Mouse (Mus musculus): ENCODE data around the gene Rps16. TPM values are rescaled to one million over a fixed set of nuclear protein-coding genes. Genes with fewer than 3 reads are reported as not detected.

Gene Rps16
- polyA plus RNA-seq, 1 experiment from 2014 or later, result 995 TPM

- peak overlapping the region; percentile 89 for H3K9ac ChIP-seq
- WGBS, result 13% methylated on average over 32 of the region's 32 CpGs
- no peaks in the 10 kb centered on the region for H3K9me3 ChIP-seq (replicated peaks)
- peak overlapping the region; percentile 100 for H3K27ac ChIP-seq
- no peaks in the 10 kb centered on the region for H3K27me3 ChIP-seq
- H3K4me2 ChIP-seq, result peak overlapping the region; percentile 88
- no peak for ATAC-seq (replicated peaks; ENCODE audit: low FRiP score)
- H3K4me1 ChIP-seq, result peaks cover 91% of the 10 kb centered on the region
- peak overlapping the region; percentile 75 for H3K4me3 ChIP-seq (replicated peaks)
- H3K36me3 ChIP-seq, result 0 out of 2 replicates have a peak, but pooled peaks cover 3% of the 10 kb centered on the region
These were observed 27.7 kb downstream of the Rps16 start for GRCm38 (mm10) chr7:28378066-28378690.

DNA sequence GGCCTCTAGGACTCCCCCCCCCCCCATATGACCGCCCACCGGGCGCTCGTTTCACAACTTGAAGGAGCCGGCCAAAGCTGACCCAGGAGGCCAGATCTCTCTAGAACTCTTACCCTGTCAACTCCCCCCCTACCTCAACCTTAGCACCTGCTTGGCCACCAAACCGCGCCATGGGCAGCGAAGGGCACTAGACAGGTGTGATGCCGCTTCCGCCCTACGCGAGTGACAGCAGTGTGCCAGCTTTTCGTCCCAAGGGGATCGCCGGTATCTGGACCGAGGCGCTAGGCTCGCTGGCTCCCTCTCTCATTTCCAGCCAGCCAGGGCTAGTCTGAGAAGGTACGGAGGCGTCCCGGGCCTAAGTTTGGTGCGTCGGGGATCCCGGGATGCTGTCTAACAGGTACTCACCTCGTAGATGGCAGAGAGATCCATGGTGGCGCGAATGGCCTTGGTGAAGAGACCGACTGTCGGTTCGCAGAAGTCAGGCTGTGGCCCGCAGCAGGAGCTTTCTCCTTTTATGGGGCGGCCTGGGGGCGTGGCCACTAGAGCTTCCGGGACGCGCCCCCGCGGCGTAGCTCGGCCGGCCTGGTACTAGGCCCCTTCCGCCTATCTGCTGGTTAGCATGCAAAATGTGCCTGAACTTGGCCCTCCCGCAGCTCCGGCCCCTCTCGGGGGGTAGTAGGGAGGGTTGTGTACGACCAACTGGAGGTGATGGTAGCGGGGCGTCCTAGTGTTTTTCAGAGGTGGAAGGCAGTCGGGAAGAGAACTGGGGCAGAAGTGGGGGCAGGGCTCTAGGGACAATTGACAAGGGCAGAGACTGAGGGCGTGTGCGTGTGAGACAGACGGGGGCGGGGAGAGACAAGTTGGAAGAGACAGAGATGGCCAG, 28.6 kb downstream of the Rps16 start:
- Histone ChIP-seq H3K9ac (peak overlapping the region; percentile 89), H3K9me3 (replicated peaks) (no peaks in the 10 kb centered on the region), H3K27me3 (no peaks in the 10 kb centered on the region), H3K27ac (peak overlapping the region; percentile 100), H3K36me3 (0 out of 2 replicates have a peak, but pooled peaks cover 3% of the 10 kb centered on the region), H3K4me2 (peak overlapping the region; percentile 88), H3K4me1 (peaks cover 90% of the 10 kb centered on the region), H3K4me3 (replicated peaks) (peak overlapping the region; percentile 75)
- under 1% methylated on average over 53 of the region's 53 CpGs for WGBS
- ATAC-seq (replicated peaks; ENCODE audit: low FRiP score), result peak; percentile 37

DNA sequence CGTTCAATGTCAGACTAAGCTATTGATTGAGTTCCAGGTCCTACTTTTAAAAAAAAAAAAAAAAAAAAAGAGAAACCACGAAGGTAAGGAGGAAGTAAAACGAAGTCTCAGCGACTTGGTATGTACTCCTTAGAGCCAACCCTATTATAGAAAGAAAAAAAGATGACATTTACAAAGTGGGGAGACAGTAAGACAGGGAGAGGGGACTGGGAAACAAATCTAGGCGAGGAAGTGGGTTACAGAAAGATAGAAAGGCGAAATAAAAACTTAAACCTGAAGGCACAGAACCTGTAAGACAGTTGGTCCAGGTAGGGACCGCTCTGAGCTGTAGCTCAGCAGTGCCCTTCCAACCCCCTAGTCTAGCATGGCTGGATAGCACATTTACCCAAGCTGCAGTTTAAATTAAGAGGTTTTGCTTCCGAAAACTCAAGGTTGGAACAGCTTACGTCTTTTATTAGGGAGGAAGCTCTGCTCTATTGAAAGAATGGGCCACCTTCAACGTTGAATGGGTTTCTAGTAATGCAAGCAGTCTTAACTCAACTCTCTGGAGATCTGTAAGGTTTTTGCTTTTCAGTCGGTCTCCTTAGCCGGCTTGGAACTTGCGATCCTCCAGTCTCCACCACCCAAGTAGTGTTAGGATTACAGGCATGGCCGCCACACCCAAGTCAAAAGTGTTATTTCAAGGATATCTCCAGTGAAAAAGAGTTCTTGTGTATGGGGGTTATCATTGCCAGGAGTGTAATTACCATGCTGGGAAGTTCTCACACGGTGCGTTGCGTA, 30.0 kb downstream of the Rps16 start, which contains the start of gene Zfp36:
TSS of gene Zfp36 (minus strand) at position 17 of the 780 bp plus-strand sequence.
- H3K4me1 ChIP-seq, result peaks cover 77% of the 10 kb centered on the region

DNA sequence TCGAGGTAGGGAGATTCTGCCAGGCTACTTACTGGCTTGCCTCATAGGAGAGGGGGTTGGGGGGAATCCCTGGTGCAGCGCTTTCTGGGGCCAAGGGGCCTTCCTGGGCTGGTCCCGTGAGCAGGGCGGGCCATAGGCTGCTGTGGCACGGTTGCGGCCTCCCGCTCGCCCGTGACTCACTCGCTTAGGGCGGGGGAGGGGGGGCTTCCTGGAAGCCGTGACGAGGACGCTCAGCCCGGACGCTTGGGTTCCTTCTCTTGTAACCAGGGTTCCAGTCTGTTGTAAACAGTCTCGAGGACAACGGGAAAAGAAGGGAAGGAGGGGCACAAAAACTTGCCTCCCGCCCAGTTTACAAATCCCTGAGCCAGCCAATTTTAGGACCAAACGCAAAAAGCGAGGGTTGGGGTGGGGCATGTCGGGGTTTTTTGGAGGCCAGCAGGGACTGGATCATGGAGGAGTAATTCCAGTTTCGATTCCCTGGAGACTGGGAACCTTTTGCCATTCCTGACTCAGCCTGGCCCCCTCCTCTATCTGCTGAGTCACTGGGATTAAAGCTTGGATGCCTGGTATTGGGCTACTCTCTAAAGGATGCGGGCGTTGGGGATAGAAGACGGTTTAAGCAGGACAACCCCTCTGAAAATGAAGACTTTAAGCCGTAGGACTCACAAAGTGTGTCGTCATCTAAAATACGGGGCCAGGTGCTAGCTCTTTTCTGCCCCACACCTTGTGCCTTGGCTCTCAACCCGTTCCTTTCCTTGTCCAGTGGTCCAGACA, 30.8 kb downstream of the Rps16 start:
- WGBS, result 5% methylated on average over 30 of the region's 30 CpGs
- H3K4me2 ChIP-seq, result peak overlapping the region; percentile 70
- H3K4me3 ChIP-seq (replicated peaks), result peak overlapping the region; percentile 39
- H3K9ac ChIP-seq, result peak overlapping the region; percentile 48
- H3K4me1 ChIP-seq, result peaks cover 76% of the 10 kb centered on the region
- peaks cover 17% of the 10 kb centered on the region; the same call in 1 of the 2 replicates for H3K36me3 ChIP-seq
- ATAC-seq (replicated peaks; ENCODE audit: low FRiP score), result no peak; the same call in 1 of the 2 replicates
- peak overlapping the region; percentile 100 for H3K27ac ChIP-seq
- H3K27me3 ChIP-seq, result no peaks in the 10 kb centered on the region
- H3K9me3 ChIP-seq (replicated peaks), result no peaks in the 10 kb centered on the region

More for the DNA sequence above, 30.0 kb downstream of the Rps16 start, which contains the start of gene Zfp36:
- H3K9me3 ChIP-seq (replicated peaks), result no peaks in the 10 kb centered on the region
- ATAC-seq (replicated peaks; ENCODE audit: low FRiP score), result no peak
- WGBS, result 54% methylated on average over 17 of the region's 17 CpGs
- H3K9ac ChIP-seq, result peak within 1 kb of the TSS; percentile 89
- no peaks in the 10 kb centered on the region for H3K27me3 ChIP-seq
- peak within 1 kb of the TSS; percentile 100 for H3K27ac ChIP-seq
- peak within 1 kb of the TSS; percentile 88 for H3K4me2 ChIP-seq
- H3K4me3 ChIP-seq (replicated peaks), result peak within 1 kb of the TSS; percentile 75
- peaks cover 9% of the 10 kb centered on the region; the same call in 1 of the 2 replicates for H3K36me3 ChIP-seq

DNA sequence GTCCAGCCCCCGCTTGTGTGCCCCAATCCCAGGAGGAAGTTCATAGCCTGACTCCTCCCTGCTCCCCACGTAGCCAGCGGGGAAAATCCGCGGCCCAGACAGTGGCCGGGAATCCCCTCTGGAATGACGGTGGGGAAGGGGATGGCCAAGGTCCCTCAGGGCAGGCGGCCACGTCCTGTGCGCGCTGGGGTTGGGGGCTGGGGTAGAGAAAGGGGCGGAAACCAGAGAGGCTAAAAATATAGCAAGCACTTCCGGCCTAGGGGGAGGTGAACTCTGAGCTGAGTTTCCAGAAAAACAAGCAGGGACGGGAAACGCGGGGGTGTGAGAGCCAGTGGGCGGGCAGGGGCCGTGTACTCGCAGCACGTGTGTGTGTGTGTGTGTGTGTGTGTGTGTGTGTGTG, 31.5 kb downstream of the Rps16 start:
- peak overlapping the region; percentile 48 for H3K9ac ChIP-seq
- no peaks in the 10 kb centered on the region for H3K9me3 ChIP-seq (replicated peaks)
- peak overlapping the region; percentile 100 for H3K27ac ChIP-seq
- 1% methylated on average over 20 of the region's 20 CpGs for whole genome bisulfite sequencing
- H3K4me2 ChIP-seq, result peak overlapping the region; percentile 70
- H3K36me3 ChIP-seq, result peaks cover 19% of the 10 kb centered on the region; the same call in 1 of the 2 replicates
- no peaks in the 10 kb centered on the region for H3K27me3 ChIP-seq
- peak overlapping the region; percentile 39 for H3K4me3 ChIP-seq (replicated peaks)
- peak; percentile 73 for ATAC-seq (replicated peaks; ENCODE audit: low FRiP score)
- H3K4me1 ChIP-seq, result peaks cover 72% of the 10 kb centered on the region

- Histone ChIP-seq H3K4me3 (replicated peaks) (peak overlapping the region; percentile 39), H3K27ac (peak overlapping the region; percentile 100), H3K36me3 (peaks cover 23% of the 10 kb centered on the region), H3K9me3 (replicated peaks) (no peaks in the 10 kb centered on the region), H3K4me1 (peaks cover 67% of the 10 kb centered on the region), H3K9ac (0 out of 2 replicates have a peak overlapping the region, but pooled peaks have one; percentile 5), H3K4me2 (peak overlapping the region; percentile 70), H3K27me3 (no peaks in the 10 kb centered on the region)
- peak; percentile 13; the same call in 1 of the 2 replicates for ATAC-seq (replicated peaks; ENCODE audit: low FRiP score)
- 40% methylated on average over 10 of the region's 12 CpGs for WGBS
These were observed 32.0 kb downstream of the Rps16 start for GRCm38 (mm10) chr7:28382347-28382951.

DNA sequence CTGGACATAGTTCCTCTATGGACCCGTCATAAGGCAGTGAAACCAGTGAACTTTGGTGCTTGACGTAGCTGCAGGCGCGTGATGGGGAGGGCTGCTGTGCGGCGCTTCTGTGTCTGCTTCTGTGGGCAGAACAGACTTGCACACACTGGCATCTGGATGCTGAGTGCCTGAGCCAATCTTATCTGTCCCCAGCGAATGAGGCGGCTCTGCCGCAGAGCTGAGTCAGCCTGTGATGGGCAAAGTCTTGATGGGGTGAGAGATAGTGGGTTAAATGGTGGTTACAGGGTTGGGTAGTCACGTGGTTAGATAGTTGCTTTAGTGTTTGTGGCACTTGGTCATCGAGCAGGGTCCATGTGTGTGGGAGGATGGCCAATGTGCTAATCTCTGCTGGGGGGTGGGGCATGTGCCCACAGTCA, 32.5 kb downstream of the Rps16 start:
- Histone ChIP-seq H3K9ac (no peak overlapping the region), H3K36me3 (peaks cover 26% of the 10 kb centered on the region)
- 44% methylated on average over 11 of the region's 11 CpGs for WGBS

GRCm38 (mm10) chr7:28383606-28384005, 33.2 kb downstream of the Rps16 start:
- H3K9ac ChIP-seq, result no peak overlapping the region
- no peak overlapping the region for H3K4me2 ChIP-seq
- H3K36me3 ChIP-seq, result peaks cover 32% of the 10 kb centered on the region
- H3K4me3 ChIP-seq (replicated peaks), result no peak overlapping the region
- H3K9me3 ChIP-seq (replicated peaks), result no peaks in the 10 kb centered on the region
- peaks cover 55% of the 10 kb centered on the region for H3K4me1 ChIP-seq
- ATAC-seq (replicated peaks; ENCODE audit: low FRiP score), result no peak
- no peaks in the 10 kb centered on the region for H3K27me3 ChIP-seq
- 75% methylated on average over 4 of the region's 4 CpGs for WGBS
- H3K27ac ChIP-seq, result peak overlapping the region; percentile 100

More for the DNA sequence above, 32.5 kb downstream of the Rps16 start:
- Histone ChIP-seq H3K27me3 (no peaks in the 10 kb centered on the region), H3K4me2 (peak overlapping the region; percentile 70), H3K9me3 (replicated peaks) (no peaks in the 10 kb centered on the region), H3K4me3 (replicated peaks) (peak overlapping the region; percentile 39), H3K27ac (peak overlapping the region; percentile 100), H3K4me1 (peaks cover 61% of the 10 kb centered on the region)
- no peak for ATAC-seq (replicated peaks; ENCODE audit: low FRiP score)

- WGBS, result 84% methylated on average over 6 of the region's 6 CpGs
- peaks cover 54% of the 10 kb centered on the region for H3K4me1 ChIP-seq
- no peak overlapping the region for H3K4me2 ChIP-seq
These were observed 33.7 kb downstream of the Rps16 start for GRCm38 (mm10) chr7:28384162-28384561.

DNA sequence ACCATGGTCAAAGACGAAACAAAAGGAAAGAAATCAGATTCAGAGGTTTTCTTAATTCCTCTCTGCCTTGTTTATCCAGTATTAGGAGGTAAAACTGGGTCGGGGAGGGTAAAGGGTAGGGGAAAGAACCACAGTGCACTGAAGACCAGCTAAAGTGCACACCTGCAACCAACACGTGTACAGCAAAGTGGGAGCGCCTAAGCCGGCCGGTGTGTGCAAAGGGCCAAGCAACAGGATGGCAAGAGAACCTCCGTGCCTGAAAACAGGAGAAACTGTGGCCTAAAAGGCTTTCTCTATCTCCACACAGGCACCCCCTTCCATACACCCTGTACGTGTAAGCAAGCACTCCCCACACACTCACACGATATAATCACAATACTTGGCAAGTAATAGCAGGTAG, 34.7 kb downstream of the Rps16 start:
- no peak for ATAC-seq (replicated peaks; ENCODE audit: low FRiP score)
- no peak overlapping the region for H3K27ac ChIP-seq

More at GRCm38 (mm10) chr7:28384162-28384561, 33.7 kb downstream of the Rps16 start:
- H3K9ac ChIP-seq, result no peak overlapping the region
- no peaks in the 10 kb centered on the region for H3K9me3 ChIP-seq (replicated peaks)
- H3K4me3 ChIP-seq (replicated peaks), result no peak overlapping the region
- ATAC-seq (replicated peaks; ENCODE audit: low FRiP score), result no peak
- H3K27ac ChIP-seq, result no peak overlapping the region
- H3K27me3 ChIP-seq, result no peaks in the 10 kb centered on the region
- H3K36me3 ChIP-seq, result peaks cover 37% of the 10 kb centered on the region

More for the DNA sequence above, 34.7 kb downstream of the Rps16 start:
- Histone ChIP-seq H3K9me3 (replicated peaks) (no peaks in the 10 kb centered on the region), H3K36me3 (peaks cover 47% of the 10 kb centered on the region), H3K4me3 (replicated peaks) (no peak overlapping the region), H3K4me2 (no peak overlapping the region), H3K9ac (no peak overlapping the region), H3K4me1 (peaks cover 44% of the 10 kb centered on the region), H3K27me3 (no peaks in the 10 kb centered on the region)
- 90% methylated on average over 9 of the region's 9 CpGs for WGBS
